Mouse (Mus musculus): Measurements from ENCODE around the gene Padi1.

DNA sequence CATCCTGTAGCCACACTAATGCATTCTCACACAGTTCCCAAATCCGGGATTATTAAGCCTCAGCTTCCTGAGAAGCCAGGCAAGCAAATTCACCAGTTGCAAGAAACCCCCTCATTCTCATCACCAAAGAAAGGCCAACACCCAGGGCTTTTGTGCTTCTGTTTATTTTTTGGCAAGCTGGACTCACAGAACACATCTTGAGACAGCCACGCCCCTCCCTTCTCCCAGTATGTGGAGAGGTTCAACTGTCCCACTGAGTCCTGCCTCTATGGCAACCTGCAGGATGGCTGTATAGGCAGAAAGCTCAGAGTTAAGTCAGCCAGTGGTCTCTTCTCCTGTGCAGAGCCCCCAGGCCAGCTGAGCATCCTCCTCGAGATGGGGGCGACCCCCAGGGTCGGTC lies 60.4 kb downstream of the Padi1 start:
- TF ChIP-seq CTCF (IDR thresholded peaks at IDR 0.05; ENCODE audit: control insufficient read depth, insufficient read depth, insufficient read length), result no peak
- TF ChIP-seq MAX (IDR thresholded peaks at IDR 0.05), result no peak
- no peak for TF ChIP-seq FOSL1 (IDR thresholded peaks at IDR 0.05; ENCODE audit: insufficient read depth, low read length, poor library complexity, severe bottlenecking)
- no peak for TF ChIP-seq CEBPB (IDR thresholded peaks at IDR 0.05; ENCODE audit: low read depth)

All from C2C12 (cell line).